ENCODE assay signal across 9 mouse cellular contexts in the genomic region with DNA sequence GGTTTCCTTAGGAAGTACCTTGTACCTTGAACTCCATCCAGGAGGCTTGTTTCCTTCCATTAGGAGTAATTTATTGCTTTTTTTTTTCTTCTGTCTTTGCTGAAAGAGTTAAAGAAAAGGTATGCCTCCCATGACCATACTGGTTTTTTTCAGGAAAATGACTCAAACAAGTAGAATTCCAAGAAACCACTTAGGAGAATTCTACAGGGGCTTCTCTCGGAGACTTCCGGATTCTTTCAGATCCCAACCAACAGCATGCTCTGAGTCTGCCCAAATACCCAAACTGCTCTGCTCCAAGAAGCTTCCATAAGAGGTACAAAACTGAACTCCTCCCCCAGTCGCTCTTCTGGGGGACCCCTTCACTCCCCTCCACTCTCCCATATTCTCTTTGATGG. TPM values are rescaled to one million over a fixed set of nuclear protein-coding genes. Genes with fewer than 3 reads are reported as not detected.
DNase-seq lines count a peak whose midpoint lies in the region; ATAC-seq lines count a peak whose summit lies in the region.
"Had no signal": no experiment of that assay in that cellular context is flagged by ENCODE, and none has a peak within 500 bp of the region (broad histone marks: within the 10 kb centered on the region; RNA-seq: fewer than 3 reads in every experiment).

No protein-coding gene starts in this region.

- H3K9ac ChIP-seq in kidney, embryonic 16.5 days (replicated peaks; ENCODE audit: low read length) = peak overlapping the region; percentile 83
- no peak overlapping the region; the same call in 1 of the 2 replicates for H3K9ac ChIP-seq in embryonic facial prominence, embryonic 11.5 days (replicated peaks; ENCODE audit: low read length)
- no peak overlapping the region for H3K9ac ChIP-seq in neural tube, embryonic 12.5 days

- peak overlapping the region; percentile 89 for H3K4me3 ChIP-seq in kidney, embryonic 16.5 days (ENCODE audit: low read length)
- no peak overlapping the region for H3K4me3 ChIP-seq in embryonic facial prominence, embryonic 11.5 days (ENCODE audit: low read depth, low read length)
- no peak overlapping the region for H3K4me3 ChIP-seq in neural tube, embryonic 12.5 days

- no peaks in the 10 kb centered on the region for H3K36me3 ChIP-seq in kidney, embryonic 16.5 days (ENCODE audit: insufficient read depth, low read length)
- no peaks in the 10 kb centered on the region for H3K36me3 ChIP-seq in embryonic facial prominence, embryonic 11.5 days (replicated peaks; ENCODE audit: control insufficient read depth, insufficient read depth, low read depth, low read length)
- no peaks in the 10 kb centered on the region; the same call in 1 of the 2 replicates for H3K36me3 ChIP-seq in neural tube, embryonic 12.5 days

- no peak for DNase-seq in kidney, adult 18-20 months
- no peak for DNase-seq in embryonic facial prominence, embryonic 11.5 days (ENCODE audit: low spot score)
- peak; percentile 10 for DNase-seq in induced T-regulatory cell, adult 2 months (ENCODE audit: low read depth)
- DNase-seq in spleen, postnatal 4 days (ENCODE audit: low spot score in 2 of 2) = no peak
- DNase-seq in cerebellum, postnatal 25 days = no peak
- no peak for DNase-seq in gastrocnemius, postnatal 25 days

- peaks cover 32% of the 10 kb centered on the region for H3K4me1 ChIP-seq in kidney, embryonic 16.5 days (ENCODE audit: insufficient read depth, low read length)
- H3K4me1 ChIP-seq in embryonic facial prominence, embryonic 11.5 days (ENCODE audit: control insufficient read depth, insufficient read depth, low read length) = no peaks in the 10 kb centered on the region
- peaks cover 23% of the 10 kb centered on the region for H3K4me1 ChIP-seq in neural tube, embryonic 12.5 days

- no peaks in the 10 kb centered on the region for H3K27me3 ChIP-seq in kidney, embryonic 16.5 days (ENCODE audit: insufficient read depth, low read length)
- no peaks in the 10 kb centered on the region for H3K27me3 ChIP-seq in embryonic facial prominence, embryonic 11.5 days (ENCODE audit: control insufficient read depth, insufficient read depth, low read length)
- H3K27me3 ChIP-seq in neural tube, embryonic 12.5 days (replicated peaks) = no peaks in the 10 kb centered on the region

- 58% methylated on average over 3 of the region's 3 CpGs for WGBS in kidney, embryonic 16.5 days
- 76% methylated on average over 3 of the region's 3 CpGs for WGBS in embryonic facial prominence, embryonic 11.5 days
- WGBS in neural tube, embryonic 12.5 days = 68% methylated on average over 3 of the region's 3 CpGs

- peak overlapping the region; percentile 90; the same call in 1 of the 2 replicates for H3K27ac ChIP-seq in kidney, embryonic 16.5 days (ENCODE audit: low read length)
- H3K27ac ChIP-seq in embryonic facial prominence, embryonic 11.5 days (replicated peaks; ENCODE audit: low read depth, low read length) = 0 out of 2 replicates have a peak overlapping the region, but pooled peaks have one; percentile 68
- H3K27ac ChIP-seq in neural tube, embryonic 12.5 days = no peak overlapping the region

- no peaks in the 10 kb centered on the region for H3K9me3 ChIP-seq in kidney, embryonic 16.5 days (ENCODE audit: low read length)
- H3K9me3 ChIP-seq in embryonic facial prominence, embryonic 11.5 days (replicated peaks; ENCODE audit: control insufficient read depth, low read length) = no peaks in the 10 kb centered on the region
- H3K9me3 ChIP-seq in neural tube, embryonic 12.5 days = no peaks in the 10 kb centered on the region

- no peak for ATAC-seq in kidney, embryonic 16.5 days (ENCODE audit: low FRiP score, low TSS enrichment)
- no peak for ATAC-seq in embryonic facial prominence, embryonic 11.5 days (replicated peaks; ENCODE audit: insufficient number of reproducible peaks, low FRiP score, low TSS enrichment, low read depth)
- no peak for ATAC-seq in neural tube, embryonic 12.5 days (ENCODE audit: low FRiP score, low read depth)

- peak overlapping the region; percentile 76 for H3K4me2 ChIP-seq in kidney, embryonic 16.5 days (replicated peaks; ENCODE audit: low read depth, low read length)
- H3K4me2 ChIP-seq in embryonic facial prominence, embryonic 11.5 days (ENCODE audit: low read depth, low read length) = peak overlapping the region; percentile 78; the same call in 1 of the 2 replicates
- H3K4me2 ChIP-seq in neural tube, embryonic 12.5 days (replicated peaks) = peak overlapping the region; percentile 80

RNA-seq across cellular contexts. Expression of a gene that starts 1.0 kb away (rescaled TPM):
- polyA plus RNA-seq in kidney, embryonic 16.5 days (2015; fragmentation: Nextera tagmentation; extraction: Ambion mirVana) = 73.7 and 79.0 TPM in 2 replicates
- 143 and 145 TPM in 2 replicates for polyA plus RNA-seq in embryonic facial prominence, embryonic 11.5 days (2014; fragmentation: Nextera tagmentation; extraction: Ambion mirVana)
- polyA plus RNA-seq in neural tube, embryonic 12.5 days (2016; fragmentation: Nextera tagmentation; extraction: Ambion mirVana) = 92.4 and 101 TPM in 2 replicates
- 10 to 100 TPM; 13.3 to 14.8 TPM for total RNA-seq in gastrocnemius, postnatal 25 days (2021)

RNA-seq across cellular contexts. Expression of a gene that starts 17.5 kb away (rescaled TPM):
- polyA plus RNA-seq in kidney, embryonic 16.5 days (2015; fragmentation: Nextera tagmentation; extraction: Ambion mirVana) = not detected in 2 replicates
- polyA plus RNA-seq in embryonic facial prominence, embryonic 11.5 days (2014; fragmentation: Nextera tagmentation; extraction: Ambion mirVana) = not detected in 2 replicates
- not detected in 2 replicates for polyA plus RNA-seq in neural tube, embryonic 12.5 days (2016; fragmentation: Nextera tagmentation; extraction: Ambion mirVana)
- not detected for total RNA-seq in gastrocnemius, postnatal 25 days (2021)
- total RNA-seq: hematopoietic stem cell, adult 5-6 weeks had no signal

RNA-seq across cellular contexts. Expression of a gene that starts 39.0 kb away (rescaled TPM):
- polyA plus RNA-seq in kidney, embryonic 16.5 days (2015; fragmentation: Nextera tagmentation; extraction: Ambion mirVana) = not detected in 2 replicates
- 0.11 TPM in 1 of 2 replicates, not detected in the other for polyA plus RNA-seq in embryonic facial prominence, embryonic 11.5 days (2014; fragmentation: Nextera tagmentation; extraction: Ambion mirVana)
- not detected in 2 replicates for polyA plus RNA-seq in neural tube, embryonic 12.5 days (2016; fragmentation: Nextera tagmentation; extraction: Ambion mirVana)
- not detected for total RNA-seq in gastrocnemius, postnatal 25 days (2021)
- total RNA-seq: hematopoietic stem cell, adult 5-6 weeks had no signal
